Mouse (Mus musculus) cerebellum, postnatal 14 days (tissue): ENCODE measurements at regions not wholly inside any gene's neighbourhood (a gene's known extent, or its start where the extent isn't known, plus 50 kb on each side); places are given as distances from the start of the nearest gene placed in this dataset.

Experiments
- DNase-seq, 2 experiments: peaks; one replicate each; pipeline ENCODE4 v3.0.0; 2021; ENCODE audit warnings: mixed read lengths in 2 of 2

DNA sequence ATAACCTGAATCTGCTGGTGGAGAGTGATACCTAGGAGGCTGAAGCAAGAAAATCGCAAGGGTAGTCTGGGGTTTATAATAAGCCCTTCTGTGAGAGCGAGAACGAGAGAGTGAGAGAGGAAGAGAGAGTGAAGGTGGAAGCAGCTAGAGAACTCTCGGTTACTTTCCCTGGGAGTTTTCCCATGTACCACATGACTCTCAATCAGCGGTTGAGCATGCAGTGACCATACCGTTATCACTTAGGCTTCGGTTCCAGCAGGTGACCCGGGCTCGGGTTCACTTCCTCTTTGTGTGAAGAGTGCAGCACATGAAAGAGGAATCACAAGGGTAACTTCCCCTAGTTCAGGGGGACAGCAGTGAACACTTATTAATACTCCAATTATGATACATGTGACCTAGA lies 61.2 kb upstream of the Zc3h12c start:
- DNase-seq = no peak

DNA sequence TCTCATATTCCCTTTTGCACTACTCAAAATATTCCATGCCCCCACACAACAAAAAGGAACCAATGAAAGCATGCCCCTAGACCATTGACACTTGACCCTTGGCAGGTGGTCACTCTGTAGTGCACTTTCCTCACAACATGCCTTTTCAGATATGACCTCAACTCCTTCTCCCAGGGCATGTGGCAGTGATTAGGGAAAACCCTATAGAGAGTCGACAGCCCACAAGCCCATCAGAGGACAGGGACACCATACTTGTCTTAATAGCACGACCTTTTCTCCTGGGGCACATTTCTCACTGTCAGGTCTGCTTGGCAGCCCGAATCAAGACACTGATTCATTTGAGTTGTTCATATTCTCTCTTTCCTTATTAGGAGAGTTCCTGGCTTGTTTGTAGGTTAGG lies 57.3 kb upstream of the Zc3h12c start:
- DNase-seq = no peak

DNA sequence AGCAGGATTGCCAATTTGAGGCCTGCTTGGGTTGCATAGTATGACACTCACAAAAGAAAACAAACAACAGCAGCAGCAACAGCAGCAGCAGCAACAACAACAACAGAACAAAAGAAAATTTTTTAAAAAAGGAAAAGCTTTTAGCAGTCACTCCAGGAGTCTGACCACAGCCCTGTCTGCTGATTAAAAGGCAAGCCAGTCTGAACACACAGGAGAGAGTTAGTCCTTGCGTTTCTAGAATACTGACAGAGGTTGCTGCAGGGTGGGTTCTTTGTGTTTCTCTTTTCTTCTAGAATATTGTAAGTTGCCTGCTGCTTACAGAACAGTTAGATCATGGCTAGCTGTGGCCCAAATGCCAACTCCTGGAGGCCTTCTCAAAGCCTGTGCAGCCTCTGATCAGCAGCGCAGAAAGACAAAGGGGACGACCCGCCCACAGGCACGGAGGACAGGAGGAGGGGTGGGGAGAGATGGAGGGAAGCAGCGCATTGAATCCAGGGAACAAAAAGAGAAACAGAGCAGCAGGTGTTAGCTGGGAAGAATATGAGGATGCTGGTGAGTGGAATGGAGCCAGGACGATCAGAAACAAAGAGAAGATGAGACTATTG lies 55.2 kb upstream of the Zc3h12c start:
- DNase-seq = peak; percentile 25 to 26
